10 mouse cellular contexts compared by ENCODE assay signal in the genomic region with DNA sequence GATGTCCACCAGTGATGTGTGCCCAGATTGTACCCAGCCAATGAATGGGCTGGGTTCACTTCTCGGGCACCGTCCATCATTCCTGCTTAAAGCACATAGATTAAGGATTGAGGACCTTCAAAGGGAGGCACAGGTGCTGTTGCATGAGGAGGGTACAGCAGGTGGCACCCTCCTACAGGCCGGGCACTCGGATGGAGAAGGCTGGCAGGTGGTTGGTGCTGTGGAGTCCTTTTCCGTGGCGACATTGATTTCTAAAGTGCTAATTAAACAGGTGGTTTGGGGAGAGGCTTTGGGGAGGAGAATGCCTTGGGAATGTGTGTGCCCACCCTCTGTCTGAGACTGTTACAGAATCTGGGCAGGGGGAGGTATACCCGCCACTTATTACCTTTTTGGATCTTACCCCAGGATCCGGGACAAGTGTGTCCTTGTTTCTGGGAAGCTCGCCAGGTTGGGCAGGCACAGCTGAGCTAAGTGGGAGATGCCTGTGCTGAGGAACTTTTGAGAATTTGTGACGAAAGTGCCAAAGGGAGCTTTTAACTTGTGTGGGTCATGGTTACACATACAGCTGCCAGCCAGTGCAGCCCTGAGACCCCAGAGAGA. TPM values are rescaled to one million over a fixed set of nuclear protein-coding genes. Genes with fewer than 3 reads are reported as not detected.
A peak's percentile ranks its signal among the peaks of the same experiment; 100 is the strongest.
DNase-seq lines count a peak whose midpoint lies in the region; ATAC-seq lines count a peak whose summit lies in the region.
"Had no signal": no experiment of that assay in that cellular context is flagged by ENCODE, and none has a peak within 500 bp of the region (broad histone marks: within the 10 kb centered on the region; RNA-seq: fewer than 3 reads in every experiment).

No protein-coding gene starts in this region.

- no peak overlapping the region for H3K27ac ChIP-seq in forebrain, embryonic 16.5 days (ENCODE audit: low read length)
- no peak overlapping the region for H3K27ac ChIP-seq in intestine, embryonic 15.5 days

- H3K4me3 ChIP-seq in forebrain, embryonic 16.5 days (replicated peaks; ENCODE audit: low read length) = no peak overlapping the region
- no peak overlapping the region for H3K4me3 ChIP-seq in intestine, embryonic 15.5 days (replicated peaks)
- H3K4me3 ChIP-seq: megakaryocyte, embryonic 14.5 days had no signal

- H3K9ac ChIP-seq in forebrain, embryonic 16.5 days (replicated peaks; ENCODE audit: low read depth, low read length) = no peak overlapping the region
- no peak overlapping the region for H3K9ac ChIP-seq in intestine, embryonic 15.5 days

- no peak overlapping the region for H3K4me2 ChIP-seq in forebrain, embryonic 16.5 days (ENCODE audit: low read length)
- no peak overlapping the region for H3K4me2 ChIP-seq in intestine, embryonic 15.5 days (replicated peaks)

- no peaks in the 10 kb centered on the region for H3K9me3 ChIP-seq in forebrain, embryonic 16.5 days (ENCODE audit: control insufficient read depth, low read length)
- H3K9me3 ChIP-seq in intestine, embryonic 15.5 days = no peaks in the 10 kb centered on the region
- H3K9me3 ChIP-seq: megakaryocyte, embryonic 14.5 days had no signal

- ATAC-seq in forebrain, embryonic 16.5 days = peak; percentile 36; the same call in 1 of the 2 replicates
- ATAC-seq in intestine, embryonic 15.5 days = no peak
- ATAC-seq: hindbrain, embryonic 16.5 days had no signal

- peak; percentile 58 for DNase-seq in layer of hippocampus, adult 11-12 months (ENCODE audit: low spot score)
- no peak for DNase-seq in layer of hippocampus, adult 8-10 months (ENCODE audit: low spot score in 2 of 2)
- DNase-seq in heart, postnatal 4 days = peak; percentile 71
- peak; percentile 85 for DNase-seq in right cerebral cortex, adult 18-20 months
- DNase-seq in cerebellum, postnatal 14 days = no peak

- H3K36me3 ChIP-seq in forebrain, embryonic 16.5 days (ENCODE audit: control insufficient read depth, insufficient read depth) = no peaks in the 10 kb centered on the region
- no peaks in the 10 kb centered on the region for H3K36me3 ChIP-seq in intestine, embryonic 15.5 days

- H3K27me3 ChIP-seq in forebrain, embryonic 16.5 days (replicated peaks; ENCODE audit: control insufficient read depth, insufficient read depth, low read length) = no peaks in the 10 kb centered on the region
- 0 out of 2 replicates have a peak, but pooled peaks cover 3% of the 10 kb centered on the region for H3K27me3 ChIP-seq in intestine, embryonic 15.5 days (replicated peaks)

- peaks cover 5% of the 10 kb centered on the region; the same call in 1 of the 2 replicates for H3K4me1 ChIP-seq in forebrain, embryonic 16.5 days (replicated peaks; ENCODE audit: control insufficient read depth, insufficient read depth, low read length)
- no peaks in the 10 kb centered on the region for H3K4me1 ChIP-seq in intestine, embryonic 15.5 days (replicated peaks)

- 38% methylated on average over 10 of the region's 10 CpGs for WGBS in forebrain, embryonic 16.5 days
- WGBS in intestine, embryonic 15.5 days = 82% methylated on average over 10 of the region's 10 CpGs

RNA-seq across cellular contexts. Expression of a gene that starts 11.4 kb away (rescaled TPM):
- 1,000 to 10,000 TPM; 1,272 to 1,518 (median 1,383) TPM for total RNA-seq in layer of hippocampus, adult 8-10 months (2022)
- polyA plus RNA-seq in forebrain, embryonic 16.5 days (2015; fragmentation: Nextera tagmentation; extraction: Ambion mirVana) = 221 and 296 TPM in 2 replicates
- 100 to 1,000 TPM; 324 to 340 TPM for total RNA-seq in heart, postnatal 4 days (2021)
- polyA plus RNA-seq in intestine, embryonic 15.5 days (2015; fragmentation: Nextera tagmentation; extraction: Ambion mirVana) = 16.3 and 17.0 TPM in 2 replicates
- total RNA-seq: neutrophil, adult 5-6 weeks had no signal

RNA-seq across cellular contexts. Expression of a gene that starts 27.5 kb away (rescaled TPM):
- total RNA-seq in layer of hippocampus, adult 8-10 months (2022) = 10 to 100 TPM; 18.7 to 27.8 (median 23.9) TPM
- polyA plus RNA-seq in forebrain, embryonic 16.5 days (2015; fragmentation: Nextera tagmentation; extraction: Ambion mirVana) = 28.1 and 31.2 TPM in 2 replicates
- 10 to 100 TPM; 13.9 to 14.7 TPM for total RNA-seq in heart, postnatal 4 days (2021)
- polyA plus RNA-seq in intestine, embryonic 15.5 days (2015; fragmentation: Nextera tagmentation; extraction: Ambion mirVana) = 19.7 and 24.3 TPM in 2 replicates

RNA-seq across cellular contexts. Expression of a gene that starts 54.9 kb away (rescaled TPM):
- total RNA-seq in layer of hippocampus, adult 8-10 months (2022) = 1 to 10 TPM; 1.8 to 3.4 (median 2.5) TPM
- polyA plus RNA-seq in forebrain, embryonic 16.5 days (2015; fragmentation: Nextera tagmentation; extraction: Ambion mirVana) = 10.8 and 11.5 TPM in 2 replicates
- 1 to 10 TPM; 4.4 to 6.0 TPM for total RNA-seq in heart, postnatal 4 days (2021)
- polyA plus RNA-seq in intestine, embryonic 15.5 days (2015; fragmentation: Nextera tagmentation; extraction: Ambion mirVana) = 13.3 and 16.9 TPM in 2 replicates

Comparison
In these comparisons a context has a peak if more than half of its experiments do, and no peak if none do; other contexts are left out.
1. DNase-seq: peak in layer of hippocampus, adult 11-12 months (single experiment), heart, postnatal 4 days (single experiment) and right cerebral cortex, adult 18-20 months (single experiment); none in layer of hippocampus, adult 8-10 months (0 of 2) and cerebellum, postnatal 14 days (0 of 2).